Mouse (Mus musculus): Measurements from ENCODE around the gene Smdt1.

- TF ChIP-seq POLR2A (IDR thresholded peaks at IDR 0.05; ENCODE audit: insufficient read length, low read depth) (no peak), MAX (IDR thresholded peaks at IDR 0.05; ENCODE audit: low read depth) (no peak), SRF (IDR thresholded peaks at IDR 0.05; ENCODE audit: control insufficient read depth, insufficient read length, low read depth) (no peak), USF1 (IDR thresholded peaks at IDR 0.05; ENCODE audit: low read depth) (no peak), TCF12 (IDR thresholded peaks at IDR 0.05; ENCODE audit: insufficient read depth, poor library complexity, severe bottlenecking) (no peak), E2F4 (IDR thresholded peaks at IDR 0.05; ENCODE audit: insufficient read depth) (no peak), MYOD1 (IDR thresholded peaks at IDR 0.05; ENCODE audit: control insufficient read depth in 1 of 3, insufficient read length in 2 of 3, low read depth in 2 of 3) (no peak), POLR2AphosphoS2 (IDR thresholded peaks at IDR 0.05; ENCODE audit: insufficient read length, low read depth) (no peak)
Measured at GRCm38 (mm10) chr15:82290252-82290651, 48.5 kb upstream of the Smdt1 start.

All from myocyte (in vitro differentiated cells).